Mouse (Mus musculus) myocyte (in vitro differentiated cells): ENCODE results near the gene Ccr2.

ENCODE experiments used
- CEBPB ChIP-seq: IDR thresholded peaks from 2 replicates; pipeline ENCODE4 v1.6.1; 2011; ENCODE audit warnings: mild to moderate bottlenecking, moderate library complexity; ENCODE audit not compliant: poor library complexity, insufficient read depth, severe bottlenecking
- TCF12 ChIP-seq: IDR thresholded peaks from one replicate; pipeline ENCODE4 v1.6.1; 2011; ENCODE audit warnings: mild to moderate bottlenecking, control low read depth; ENCODE audit not compliant: poor library complexity, insufficient read depth, severe bottlenecking
- TCF3 ChIP-seq: IDR thresholded peaks from one replicate; pipeline ENCODE4 v1.6.1; 2011; ENCODE audit warnings: low read depth, control low read depth; ENCODE audit not compliant: insufficient read length

DNA sequence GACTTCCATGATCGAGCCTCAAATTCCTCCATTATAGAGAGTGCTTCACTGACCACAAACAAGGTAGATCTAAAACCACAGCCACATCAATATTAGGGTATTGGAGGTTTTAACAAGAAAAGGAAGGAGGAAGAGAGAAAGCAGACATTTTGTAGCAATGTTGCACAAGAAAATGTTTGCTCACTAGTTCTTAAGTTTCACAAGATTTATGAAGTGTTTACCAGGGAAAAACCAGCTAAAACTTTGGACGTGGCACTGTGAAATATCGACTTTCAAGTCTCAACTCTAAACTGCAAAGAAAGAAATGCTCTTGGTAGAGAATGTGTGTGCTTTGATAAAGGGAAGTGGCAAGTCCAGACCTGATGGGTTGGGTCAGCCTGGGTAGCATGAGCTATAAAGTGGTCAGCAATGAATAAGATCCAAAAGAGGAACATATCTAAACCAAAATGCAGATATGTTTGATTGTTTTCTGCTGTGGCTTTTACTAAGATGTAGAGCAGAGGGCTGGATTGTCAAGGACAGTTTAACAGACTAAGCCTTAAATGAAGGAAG is 45.5 kb upstream of the Ccr2 start:
- TF ChIP-seq TCF12 (no peak), TCF3 (no peak), CEBPB (no peak)
